Mouse (Mus musculus) right cerebral cortex, adult 18-20 months (tissue): ENCODE measurements at regions not wholly inside any gene's neighbourhood (a gene's known extent, or its start where the extent isn't known, plus 50 kb on each side); places are given as distances from the start of the nearest gene placed in this dataset.

Source experiments
- DNase-seq: peaks from one replicate; pipeline ENCODE4 v3.0.0; 2022; ENCODE audit warnings: mixed read lengths

DNA sequence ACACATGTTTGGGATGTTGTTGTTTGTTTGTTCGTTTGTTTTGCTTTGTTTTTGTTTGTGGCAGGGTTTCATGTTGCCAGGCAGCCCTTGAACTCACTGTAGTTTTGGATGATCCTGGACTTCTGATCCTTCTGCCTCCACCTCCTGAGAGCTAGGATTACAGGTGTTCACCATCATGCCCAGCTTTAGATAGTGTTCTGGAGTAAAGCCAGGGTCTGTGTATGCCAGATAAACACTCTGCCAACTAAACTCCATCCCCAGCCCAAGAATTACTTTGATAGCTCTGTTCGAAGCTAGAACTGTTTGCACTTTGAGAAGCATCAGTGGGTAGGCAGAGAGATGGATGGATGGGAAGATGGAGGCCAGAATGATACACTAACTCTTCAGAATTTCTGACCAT is 368.0 kb upstream of the Gm10306 start:
- no peak for DNase-seq

DNA sequence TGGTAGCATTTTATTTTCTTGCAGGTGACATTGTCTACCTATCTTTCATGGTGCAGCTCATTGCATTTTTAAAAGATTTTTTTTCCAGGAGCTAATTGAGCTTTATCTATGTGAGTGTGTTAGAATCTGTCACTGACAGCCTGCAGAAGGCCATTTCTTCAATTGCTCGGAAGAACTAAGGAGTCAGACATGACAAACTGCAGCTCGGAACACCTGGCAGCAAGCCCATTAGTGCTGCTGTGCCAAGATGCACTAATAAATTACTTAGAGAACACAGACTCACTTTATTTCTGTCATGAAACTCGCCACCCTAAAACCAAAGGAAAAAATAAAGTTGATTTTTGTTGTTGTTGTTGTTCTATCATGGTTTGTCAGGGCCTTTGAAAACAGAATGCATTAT is 367.5 kb upstream of the Gm10306 start:
- DNase-seq: no peak

DNA sequence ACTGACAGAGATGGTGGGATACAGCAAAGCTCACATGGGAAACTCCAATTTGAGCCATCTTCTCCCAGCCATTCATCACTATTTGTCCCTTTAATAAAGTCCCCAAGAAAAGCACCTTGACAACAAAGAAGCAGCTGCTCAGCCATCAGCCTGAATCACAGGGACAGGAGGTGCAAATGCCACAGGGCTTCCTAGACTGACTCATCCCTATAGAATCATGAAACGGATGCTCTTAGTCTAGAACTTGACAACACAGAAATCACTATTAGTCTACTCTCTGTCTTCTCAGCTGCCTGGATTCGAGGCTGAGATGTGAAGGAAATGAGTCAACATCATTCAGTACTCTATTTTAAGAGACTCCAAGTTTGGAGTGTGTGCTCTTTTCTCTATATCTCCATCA is 365.4 kb upstream of the Gm10306 start:
- peak; percentile 10 for DNase-seq

DNA sequence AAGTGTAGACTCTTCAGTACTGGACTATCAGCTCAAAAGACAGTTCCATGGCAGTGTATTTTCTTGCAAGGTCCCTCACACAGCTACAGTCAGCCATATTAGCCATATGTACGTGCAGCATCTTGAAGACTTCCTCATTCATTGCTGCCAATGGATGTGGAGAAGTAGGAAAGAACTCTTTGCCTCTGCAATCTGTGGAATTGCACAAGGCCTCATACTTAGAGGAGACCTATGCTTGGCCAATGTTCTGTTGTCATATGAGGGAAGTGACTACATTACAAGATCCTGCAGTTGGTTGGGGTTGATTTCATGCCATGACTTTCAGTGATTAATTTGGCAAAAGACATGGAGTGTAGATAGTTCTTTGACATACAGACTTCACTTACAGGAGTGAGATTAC is 340.1 kb upstream of the Gm10306 start:
- no peak for DNase-seq

DNA sequence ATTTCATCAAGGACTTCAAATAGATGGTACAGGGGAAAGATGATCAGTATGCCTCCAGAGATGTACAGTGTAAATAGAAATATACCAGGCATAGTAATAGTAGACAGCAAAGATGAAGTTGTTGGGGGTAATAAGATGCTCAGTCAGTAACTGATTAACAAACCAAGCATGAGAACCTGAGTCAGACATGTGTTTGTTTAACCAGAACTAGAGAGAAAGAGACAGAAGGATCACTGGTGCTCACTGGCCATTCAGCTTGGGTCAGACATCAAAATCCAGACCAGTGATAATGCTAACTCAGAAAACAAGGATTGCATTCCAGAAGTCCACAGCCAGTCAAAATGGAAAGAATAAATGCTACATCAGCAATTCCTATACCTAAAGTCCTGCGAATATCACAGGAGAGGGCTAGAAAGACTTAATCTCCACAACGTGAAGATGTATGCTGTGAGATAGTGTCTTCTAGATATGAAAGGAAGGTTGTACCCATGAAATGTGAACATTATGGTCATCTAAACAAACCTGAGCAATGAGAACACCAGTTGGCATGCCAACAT is 320.6 kb upstream of the Gm10306 start:
- DNase-seq: no peak

DNA sequence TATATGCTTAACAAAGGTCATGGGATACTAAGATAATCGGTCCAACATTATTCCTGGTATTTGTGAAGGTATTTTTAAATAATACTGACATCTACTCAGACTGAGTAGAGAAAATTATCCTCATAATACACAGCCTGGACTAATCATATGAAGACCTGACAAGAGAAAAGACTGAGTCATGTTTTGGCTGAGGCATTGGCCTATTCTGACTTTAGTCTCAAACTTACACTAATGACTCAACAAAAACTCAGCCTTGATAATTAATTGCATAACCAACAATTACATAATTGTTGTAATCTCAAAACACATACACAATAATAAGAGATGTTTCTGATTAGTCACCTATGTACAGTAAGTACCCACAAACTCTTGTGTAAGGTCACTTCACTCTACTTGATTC is 300.3 kb upstream of the Gm10306 start:
- DNase-seq: no peak

DNA sequence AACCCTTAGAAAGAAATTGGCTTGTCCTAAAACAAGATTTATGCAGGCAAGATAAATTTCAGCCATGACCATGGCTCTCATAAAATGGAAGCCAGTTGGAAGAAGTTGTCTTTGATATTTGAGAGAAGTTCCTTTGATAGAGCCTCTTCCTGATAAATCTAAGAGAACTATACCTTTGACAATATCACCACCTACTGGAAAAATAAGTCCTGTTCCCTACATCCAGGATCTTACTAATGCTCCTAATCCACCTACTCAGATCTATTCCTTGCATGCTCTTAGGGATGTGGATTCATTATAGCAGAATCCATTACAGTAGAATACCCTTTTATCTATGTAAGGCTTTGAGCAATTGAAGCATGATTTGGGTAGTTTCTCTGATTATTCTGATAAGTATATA is 295.2 kb upstream of the Gm10306 start:
- DNase-seq: no peak

DNA sequence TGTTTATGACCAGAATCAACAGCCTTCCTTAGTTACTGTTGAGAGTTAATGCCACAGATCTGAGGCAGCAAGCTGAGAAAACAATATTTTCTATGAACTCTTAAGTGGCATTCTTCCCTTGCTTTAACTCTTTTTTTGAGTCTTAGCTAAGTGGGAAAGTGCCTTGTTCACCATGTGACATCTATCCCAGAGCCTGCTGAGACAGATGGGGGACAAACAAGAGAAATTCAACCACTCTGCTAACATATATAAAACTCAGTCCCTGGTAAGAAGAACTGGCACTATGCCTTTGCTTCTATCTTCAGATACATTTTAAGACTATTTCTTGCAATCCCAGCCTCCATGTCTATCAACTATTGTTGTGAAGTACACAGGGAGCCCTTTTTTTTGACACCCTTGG is 274.6 kb upstream of the Gm10306 start:
- peak; percentile 1 for DNase-seq

DNA sequence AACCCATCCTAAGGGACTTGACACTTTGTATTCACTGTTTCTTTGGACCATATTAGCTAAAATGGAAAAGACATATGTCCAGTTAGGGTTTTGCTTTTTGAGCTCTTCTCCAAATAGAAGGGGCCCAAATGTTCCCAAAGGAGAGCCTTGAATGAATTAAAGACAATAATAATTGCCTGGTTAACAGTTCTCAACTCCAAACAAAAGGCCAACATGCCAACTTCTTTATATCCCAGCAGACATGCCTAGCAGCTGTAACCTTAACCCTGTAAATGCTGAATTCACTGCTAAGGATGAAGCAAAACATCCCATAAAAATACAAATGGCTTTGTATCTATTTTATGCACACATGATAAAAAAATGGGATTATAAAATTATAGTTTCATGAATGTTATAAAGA is 264.2 kb upstream of the Gm10306 start:
- no peak for DNase-seq

DNA sequence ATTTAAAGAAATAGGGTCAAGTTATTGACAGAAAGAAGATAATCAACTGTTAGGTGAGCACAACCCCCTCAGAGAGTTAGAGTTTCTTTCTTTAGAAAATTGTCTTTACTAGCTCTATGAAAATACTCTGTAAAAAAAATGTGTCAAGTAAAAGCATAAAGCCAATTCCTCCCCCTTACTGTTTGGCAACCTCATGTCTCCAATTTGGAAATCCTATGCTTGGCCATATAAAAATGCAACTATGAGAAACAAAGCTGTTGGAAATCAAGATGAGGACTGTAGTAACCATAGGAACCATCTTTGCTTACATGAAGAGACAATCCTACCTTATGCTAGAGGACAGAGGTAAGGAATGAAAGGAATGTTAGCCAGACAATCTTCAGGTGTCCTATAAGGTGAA is 239.0 kb upstream of the Gm10306 start:
- DNase-seq: no peak

DNA sequence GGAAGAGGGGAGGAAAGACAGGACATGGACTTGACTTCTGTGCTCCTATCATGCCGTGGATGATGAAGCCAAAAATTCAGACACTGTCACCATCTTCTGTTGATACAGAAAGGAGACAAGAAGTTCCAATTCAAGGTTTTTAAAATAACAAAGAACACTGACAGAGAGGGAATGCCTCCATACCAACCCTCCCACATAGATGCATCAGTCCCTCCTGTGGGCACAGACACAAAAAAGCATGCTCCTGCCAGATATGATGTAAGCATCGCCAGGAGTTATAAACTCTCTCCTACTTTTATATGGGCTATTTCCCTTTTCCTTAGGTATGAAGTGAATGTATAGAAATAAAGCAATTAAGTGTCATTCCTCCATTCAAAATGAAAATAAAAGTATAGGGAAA is 229.6 kb upstream of the Gm10306 start:
- no peak for DNase-seq

DNA sequence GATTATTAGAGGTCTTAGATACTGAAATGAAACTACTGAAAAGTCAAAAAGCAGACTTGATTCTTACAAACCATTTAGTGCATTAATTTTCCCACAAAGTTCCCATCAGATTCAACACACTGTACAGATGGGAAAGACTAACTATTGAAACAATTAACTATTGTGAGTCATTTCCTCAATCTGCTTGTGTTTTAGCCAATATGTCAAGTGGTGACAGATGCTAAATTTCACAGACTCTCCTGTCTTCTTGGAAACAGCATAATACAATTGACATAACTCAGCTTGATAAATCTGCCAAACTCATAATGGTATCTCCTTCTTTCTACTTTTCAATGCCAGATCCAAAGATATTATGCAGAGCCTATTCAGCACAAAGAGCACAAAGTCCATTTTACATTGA is 213.0 kb upstream of the Gm10306 start:
- no peak for DNase-seq

DNA sequence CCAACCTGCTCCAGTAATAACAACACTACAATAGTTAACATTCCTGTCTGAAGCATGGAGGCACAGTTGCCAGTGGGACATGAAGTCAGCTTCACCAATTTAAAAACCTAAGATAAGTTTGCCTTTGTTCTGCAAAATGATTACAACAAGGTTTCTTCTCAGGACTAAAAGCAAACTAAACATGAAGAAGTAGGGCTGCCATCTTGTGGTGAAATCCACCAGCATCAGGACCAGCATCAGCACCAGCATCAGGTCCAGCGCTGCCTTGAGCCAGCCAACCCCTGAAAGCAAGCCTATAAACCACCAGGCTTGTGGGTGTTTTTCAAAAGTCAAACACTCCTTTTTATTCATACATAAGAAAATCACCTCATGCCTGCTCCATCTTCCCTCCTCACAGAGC is 207.1 kb upstream of the Gm10306 start:
- peak; percentile 32 for DNase-seq

DNA sequence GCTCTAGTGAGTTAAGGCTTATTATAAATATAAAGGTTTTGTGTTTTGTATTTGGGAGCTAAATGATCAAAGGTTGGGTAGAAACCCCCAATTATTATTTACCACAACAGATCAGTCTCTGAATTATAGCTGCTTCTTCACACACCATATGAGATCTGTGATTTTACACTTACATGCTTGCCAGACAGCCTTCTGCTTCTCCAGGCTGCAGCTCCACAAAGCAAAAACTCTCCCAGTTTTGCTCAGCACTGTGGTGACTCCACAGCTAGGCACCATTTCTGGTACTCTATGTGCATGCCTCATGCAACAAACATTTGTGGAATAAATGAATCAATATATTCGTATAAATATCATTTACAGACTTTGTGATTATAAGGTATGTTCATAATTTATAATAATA is 199.4 kb upstream of the Gm10306 start:
- DNase-seq: peak; percentile 3

DNA sequence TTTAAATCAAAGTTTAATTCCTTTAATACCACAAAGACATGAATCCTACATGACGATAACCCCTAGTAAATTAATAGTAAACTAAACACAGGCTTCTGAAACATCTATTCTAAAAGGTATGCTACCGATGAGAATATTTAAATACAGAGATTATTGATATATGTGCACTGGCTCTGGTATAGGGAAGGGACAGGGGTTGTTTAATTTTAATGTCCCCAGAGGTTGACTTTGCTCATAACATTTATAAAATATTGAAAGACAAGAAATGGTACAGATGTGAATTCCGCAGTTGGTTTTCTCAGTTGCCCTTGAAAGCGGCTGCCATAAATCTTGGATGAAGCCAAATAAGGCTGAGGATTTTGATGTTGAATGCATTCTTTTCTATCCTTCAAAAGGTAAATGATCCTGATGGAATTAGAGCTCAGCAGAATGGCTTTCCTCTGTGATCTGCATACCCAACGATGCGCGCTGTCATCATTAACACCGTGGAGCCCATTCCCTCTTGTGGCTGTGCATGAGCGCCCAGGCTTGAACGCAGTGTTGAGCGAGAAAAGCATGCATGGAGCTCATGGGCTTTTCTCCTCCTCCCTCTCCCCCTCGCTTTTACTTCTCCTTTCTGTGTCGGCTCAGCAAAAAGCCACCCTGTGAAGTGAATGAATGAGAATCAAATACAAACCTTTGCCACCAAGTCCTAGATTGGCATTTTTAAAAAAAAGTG is 195.4 kb upstream of the Gm10306 start:
- DNase-seq: no peak

DNA sequence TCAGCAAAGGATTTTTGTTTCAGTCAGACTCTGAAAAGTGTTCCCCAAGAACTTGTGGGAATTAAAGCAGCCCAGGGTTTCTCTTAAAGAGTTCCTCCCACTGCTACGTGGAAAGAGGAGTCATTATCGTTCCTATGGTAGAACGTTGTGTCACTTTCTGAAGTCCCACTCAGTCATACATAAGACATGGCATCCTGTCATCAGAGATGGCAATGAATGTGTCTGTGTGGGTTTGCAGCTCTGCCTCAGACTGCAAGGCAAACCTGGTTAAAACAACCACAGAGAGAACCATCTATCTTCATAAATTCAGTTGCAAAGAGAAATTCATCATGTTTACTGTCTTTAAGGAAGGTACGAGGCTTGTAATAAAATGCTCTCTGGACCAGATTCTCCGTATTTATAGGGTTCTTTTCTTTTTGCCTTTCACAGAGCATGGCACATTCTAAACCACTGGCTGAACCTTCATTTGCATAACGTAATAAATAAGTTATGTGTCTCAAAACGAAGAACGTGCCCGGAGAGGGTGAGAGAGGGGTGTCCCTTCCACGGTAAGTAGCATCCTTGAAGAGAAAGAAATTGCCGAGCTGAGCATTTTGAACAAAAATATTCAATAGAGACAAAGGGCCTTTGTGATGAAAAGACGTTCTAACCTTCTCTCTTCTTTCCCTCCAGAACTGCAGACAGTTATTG is 194.7 kb upstream of the Gm10306 start:
- peak; percentile 11 for DNase-seq

DNA sequence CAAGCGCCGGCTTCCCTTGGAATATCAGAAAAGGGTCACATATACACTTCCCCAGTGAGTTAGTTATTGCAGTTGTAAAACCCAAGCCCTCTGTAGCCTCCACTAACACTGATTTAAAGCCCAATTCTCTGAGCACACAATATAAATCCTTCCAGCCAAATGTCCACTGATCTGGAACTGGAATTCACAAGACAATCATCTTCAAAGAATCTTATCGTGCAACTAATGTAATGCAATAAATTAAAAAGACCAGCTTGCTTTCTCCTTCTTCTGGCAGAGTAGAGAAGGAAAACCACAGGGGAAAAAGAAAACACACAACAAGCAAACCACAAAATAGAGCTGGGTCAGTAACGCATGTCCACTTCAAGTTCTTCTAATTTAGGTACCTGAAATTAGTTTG is 191.0 kb upstream of the Gm10306 start:
- DNase-seq: no peak

DNA sequence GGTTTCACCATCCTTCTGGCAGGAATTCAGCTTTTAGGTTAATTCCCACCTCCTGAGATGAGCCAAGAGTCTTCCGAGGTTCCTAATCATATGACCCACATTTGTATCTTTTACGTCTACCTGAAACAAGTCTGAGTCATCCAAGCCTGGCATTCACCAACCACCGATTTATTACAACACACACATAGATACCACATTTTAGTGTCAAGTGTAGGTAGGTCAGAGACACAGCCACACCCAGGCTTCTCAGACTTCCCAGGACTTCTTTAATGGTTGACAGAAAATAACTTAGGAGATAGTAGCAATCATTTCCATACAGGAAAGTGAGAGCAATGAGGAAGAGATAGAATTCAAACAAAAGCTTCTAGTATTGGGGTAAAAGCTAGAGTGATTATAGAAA is 189.2 kb upstream of the Gm10306 start:
- DNase-seq: no peak

DNA sequence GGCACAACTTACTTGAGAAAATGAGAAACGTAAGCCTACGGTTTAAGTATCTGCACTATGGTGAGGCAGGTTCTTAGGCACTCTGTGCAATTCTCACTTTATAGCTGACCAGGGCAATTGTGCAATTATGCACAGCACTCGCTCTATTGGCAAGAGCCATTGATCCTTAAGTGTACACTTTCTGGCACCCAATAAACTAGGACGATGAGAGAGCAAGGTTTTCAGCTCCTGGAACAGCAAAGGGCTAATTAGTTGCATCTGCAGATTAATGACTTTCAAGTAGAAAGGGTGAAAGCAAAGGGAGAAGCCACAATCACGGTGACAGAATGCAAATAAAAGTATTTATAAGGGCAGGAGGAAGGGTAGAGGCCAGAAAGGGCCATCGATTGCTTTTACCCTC is 185.4 kb upstream of the Gm10306 start:
- DNase-seq: no peak

DNA sequence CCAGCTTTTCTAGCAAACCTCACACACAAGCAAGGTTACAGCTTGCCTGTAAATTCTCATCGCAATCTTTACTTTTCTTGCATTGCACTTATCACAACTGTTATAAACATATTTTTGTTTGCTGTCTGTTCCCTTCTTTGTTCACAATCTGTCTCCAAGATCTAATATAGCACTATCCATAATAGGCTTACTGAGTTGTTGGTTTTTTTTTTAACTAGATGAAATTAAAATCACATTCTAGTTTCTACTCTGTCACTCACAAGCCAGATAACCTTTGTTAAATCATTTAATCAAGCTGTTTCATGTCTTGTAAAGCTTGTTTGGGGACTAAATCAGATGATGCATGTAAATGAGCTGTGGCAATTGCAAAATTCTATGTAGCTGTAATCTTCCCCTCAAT is 180.1 kb upstream of the Gm10306 start:
- DNase-seq: no peak

DNA sequence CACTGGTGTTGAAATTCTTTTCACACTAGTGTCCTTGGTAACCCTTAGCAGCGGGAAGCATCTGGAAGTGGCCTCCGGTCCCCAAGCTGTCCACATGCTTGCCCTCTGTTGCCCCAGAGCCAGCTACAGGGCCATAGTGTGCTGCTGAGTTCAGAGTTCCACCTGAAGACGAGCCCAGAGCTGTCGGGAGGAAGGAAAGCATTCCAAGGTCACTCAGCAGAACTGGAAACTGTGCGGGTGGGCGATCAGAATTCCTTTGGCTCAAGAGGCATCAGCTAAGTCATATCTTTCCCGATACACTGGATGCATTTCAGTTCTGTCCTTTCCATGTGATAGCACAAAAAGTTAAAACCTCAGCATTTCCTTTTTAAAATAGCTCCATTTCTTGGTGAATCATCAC is 170.6 kb upstream of the Gm10306 start:
- DNase-seq: no peak

DNA sequence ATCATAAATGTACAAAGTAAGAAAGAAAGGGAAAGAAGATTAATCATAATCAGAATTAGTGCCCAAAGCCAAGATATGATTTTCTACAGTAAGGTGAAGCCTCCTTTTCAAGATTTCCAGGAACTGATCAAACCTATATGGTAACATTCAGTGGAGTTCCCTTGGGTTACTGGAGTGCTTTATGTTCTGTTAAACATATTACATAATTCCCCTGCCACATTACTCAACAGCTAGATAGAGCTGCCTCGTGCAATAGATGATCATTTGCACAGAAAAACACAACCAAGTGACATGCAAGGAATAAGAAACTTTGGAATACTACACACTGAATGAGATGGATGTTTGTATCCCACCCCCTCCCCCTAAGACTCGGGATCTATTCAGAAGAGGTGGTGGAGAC is 168.0 kb upstream of the Gm10306 start:
- DNase-seq: no peak

DNA sequence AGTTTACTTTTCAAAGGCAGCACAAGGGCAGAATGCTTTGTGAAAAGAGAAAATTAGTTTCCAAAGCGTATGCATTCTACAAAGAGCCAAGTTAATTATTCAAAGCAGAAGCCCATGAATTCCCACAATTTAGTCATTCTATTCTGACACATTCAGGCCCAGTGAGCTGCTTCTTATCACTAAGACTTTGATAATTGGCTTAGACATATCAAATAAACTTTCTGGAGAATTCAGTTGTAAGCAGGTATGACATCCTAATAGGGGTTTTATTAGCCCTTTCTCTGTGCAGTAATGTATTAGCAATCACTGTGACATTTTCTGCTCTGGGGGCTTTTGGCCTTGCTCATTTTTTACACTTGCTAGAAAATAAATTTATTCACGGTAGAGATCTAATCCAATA is 161.9 kb upstream of the Gm10306 start:
- no peak for DNase-seq

DNA sequence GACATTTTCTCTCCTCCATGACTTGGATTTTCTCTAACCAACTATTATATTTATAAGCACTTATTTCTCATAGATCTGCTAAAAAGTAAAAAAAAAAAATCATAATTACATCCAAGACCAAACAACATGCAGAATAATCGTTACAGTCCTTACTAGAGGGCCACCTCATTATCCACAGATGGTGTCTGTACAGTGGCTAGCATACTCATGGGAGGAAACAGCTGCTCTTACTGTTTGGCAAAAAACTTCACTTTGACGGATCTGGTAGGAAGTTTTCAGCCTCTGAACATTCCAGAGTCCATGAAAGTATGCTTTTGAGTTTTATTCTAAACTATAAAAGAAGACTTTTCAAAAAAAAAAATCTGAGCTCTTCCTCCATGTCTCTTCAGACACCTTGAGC is 159.1 kb upstream of the Gm10306 start:
- no peak for DNase-seq

DNA sequence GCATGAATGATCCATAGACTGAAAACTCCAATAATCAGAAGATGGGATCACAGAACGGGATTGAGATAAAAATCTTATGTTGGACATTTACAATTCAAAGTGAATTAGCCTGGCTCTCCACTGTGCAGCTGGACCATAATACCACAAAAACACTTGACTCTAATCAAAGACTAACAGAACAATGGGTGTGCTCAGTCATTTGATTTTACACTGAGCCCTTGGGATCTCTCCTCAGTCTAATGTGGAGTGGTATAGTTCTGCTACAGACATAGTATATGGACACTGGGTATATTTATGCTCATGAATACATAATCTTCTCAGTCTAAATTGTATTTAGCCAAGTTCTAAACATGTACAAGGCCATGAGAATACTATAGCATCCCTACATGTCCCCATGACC is 149.4 kb upstream of the Gm10306 start:
- DNase-seq: no peak
